Mouse (Mus musculus) hindbrain, embryonic 16.5 days (tissue): ENCODE measurements around the gene Me3. TPM values are rescaled to one million over a fixed set of nuclear protein-coding genes. Genes with fewer than 3 reads are reported as not detected.
A peak's percentile ranks its signal among the peaks of the same experiment; 100 is the strongest.

Experiments
- ATAC-seq: fragments of 200-750 bp; cut with Nextera tagmentation; 2 replicates; pipeline ENCODE4 v1.8.0; 2017; ENCODE audit warnings: moderate TSS enrichment, moderate library complexity
- H3K27ac ChIP-seq: fragments of 300-500 bp; sonication (generic); 2 replicates; pipeline ENCODE4 v1.5.1; 2014; ENCODE audit warnings: low read depth, mild to moderate bottlenecking, control low read depth, low read length, moderate library complexity
- H3K27me3 ChIP-seq: fragments of 300-500 bp; sonication (generic); replicated peaks from 2 replicates; pipeline ENCODE4 v1.6.1; 2014; ENCODE audit warnings: low read length; ENCODE audit not compliant: control insufficient read depth, insufficient read depth
- H3K36me3 ChIP-seq: fragments of 300-500 bp; sonication (generic); 2 replicates; pipeline ENCODE4 v1.6.1; 2014; ENCODE audit warnings: mild to moderate bottlenecking, low read length, moderate library complexity, mixed read lengths; ENCODE audit not compliant: control insufficient read depth, insufficient read depth
- H3K4me1 ChIP-seq: fragments of 300-500 bp; sonication (generic); 2 replicates; pipeline ENCODE4 v1.6.1; 2014; ENCODE audit warnings: low read depth, low read length; ENCODE audit not compliant: control insufficient read depth, insufficient read depth
- H3K4me2 ChIP-seq: fragments of 300-500 bp; sonication (generic); 2 replicates; pipeline ENCODE4 v1.6.1; 2014; ENCODE audit warnings: mild to moderate bottlenecking, low read length, control low read depth, moderate library complexity
- H3K4me3 ChIP-seq: fragments of 300-500 bp; sonication (generic); 2 replicates; pipeline ENCODE4 v1.5.1; 2014; ENCODE audit warnings: mild to moderate bottlenecking, low read length, control low read depth, moderate library complexity
- H3K9ac ChIP-seq: fragments of 300-500 bp; sonication (generic); 2 replicates; pipeline ENCODE4 v1.6.1; 2014; ENCODE audit warnings: low read depth, mild to moderate bottlenecking, control low read depth, low read length, moderate library complexity
- H3K9me3 ChIP-seq: fragments of 300-500 bp; sonication (generic); 2 replicates; pipeline ENCODE4 v1.6.1; 2014; ENCODE audit warnings: mild to moderate bottlenecking, low read length, moderate library complexity; ENCODE audit not compliant: control insufficient read depth
- WGBS: fragments of 180-500 bp; shearing (Covaris S2); extraction: QIAGEN DNeasy Blood & Tissue Kit; methylation state at CpG from one replicate; pipeline ENCODE4 v1.1.7; 2014; 5-methylcytosine and 5-hydroxymethylcytosine counted together
- polyA plus RNA-seq: library from polyadenylated mRNA; unstranded; fragments of >200 nt; fragmentation: Nextera tagmentation; extraction: Ambion mirVana; gene quantifications from 2 replicates; pipeline ENCODE4 v1.2.1, GENCODE M21; 2015

The Me3 gene
- 19.5 and 23.1 TPM in 2 replicates for polyA plus RNA-seq

GRCm38 (mm10) chr7:89632342-89633251, at the start of gene Me3:
Gene Me3 (plus strand): TSS chr7:89632392.
- ATAC-seq: peak; percentile 90
- Histone ChIP-seq H3K4me2 (peak within 1 kb of the TSS; percentile 92), H3K4me1 (peaks cover 4% of the 10 kb centered on the region; the same call in 1 of the 2 replicates), H3K27ac (peak within 1 kb of the TSS; percentile 73), H3K36me3 (no peaks in the 10 kb centered on the region), H3K4me3 (peak within 1 kb of the TSS; percentile 73), H3K9me3 (no peaks in the 10 kb centered on the region), H3K27me3 (no peaks in the 10 kb centered on the region), H3K9ac (peak within 1 kb of the TSS; percentile 83)
- 5% methylated on average over 43 of the region's 49 CpGs for WGBS

- ATAC-seq: no peak
- no peak overlapping the region for H3K27ac ChIP-seq
- no peak overlapping the region for H3K4me3 ChIP-seq
- WGBS: 71% methylated on average over 5 of the region's 5 CpGs
- H3K9ac ChIP-seq: no peak overlapping the region
- no peak overlapping the region for H3K4me2 ChIP-seq
- no peaks in the 10 kb centered on the region for H3K36me3 ChIP-seq
- H3K9me3 ChIP-seq: no peaks in the 10 kb centered on the region
- no peaks in the 10 kb centered on the region for H3K27me3 ChIP-seq
- H3K4me1 ChIP-seq: no peaks in the 10 kb centered on the region
Observed at GRCm38 (mm10) chr7:89590039-89590438, 42.2 kb upstream of the Me3 start.

GRCm38 (mm10) chr7:89590542-89591251, 41.5 kb upstream of the Me3 start:
- ATAC-seq: no peak
- no peaks in the 10 kb centered on the region for H3K27me3 ChIP-seq
- H3K9me3 ChIP-seq: no peaks in the 10 kb centered on the region
- H3K36me3 ChIP-seq: no peaks in the 10 kb centered on the region
- no peak overlapping the region for H3K4me3 ChIP-seq
- no peak overlapping the region for H3K27ac ChIP-seq
- WGBS: 78% methylated on average over 3 of the region's 3 CpGs
- H3K9ac ChIP-seq: no peak overlapping the region
- H3K4me2 ChIP-seq: no peak overlapping the region
- H3K4me1 ChIP-seq: no peaks in the 10 kb centered on the region

- no peak overlapping the region for H3K27ac ChIP-seq
- ATAC-seq: no peak
- no peak overlapping the region for H3K9ac ChIP-seq
- H3K27me3 ChIP-seq: no peaks in the 10 kb centered on the region
- H3K4me1 ChIP-seq: no peaks in the 10 kb centered on the region
- no peaks in the 10 kb centered on the region for H3K36me3 ChIP-seq
- whole genome bisulfite sequencing: 91% methylated on average over 2 of the region's 2 CpGs
- H3K9me3 ChIP-seq: no peaks in the 10 kb centered on the region
- no peak overlapping the region for H3K4me2 ChIP-seq
- no peak overlapping the region for H3K4me3 ChIP-seq
Observed at GRCm38 (mm10) chr7:89595813-89596212, 36.4 kb upstream of the Me3 start.

- ATAC-seq: no peak
- H3K9ac ChIP-seq: no peak overlapping the region
- no peak overlapping the region for H3K4me2 ChIP-seq
- no peaks in the 10 kb centered on the region for H3K4me1 ChIP-seq
- H3K36me3 ChIP-seq: no peaks in the 10 kb centered on the region
- WGBS: 78% methylated on average over 8 of the region's 8 CpGs
- H3K27ac ChIP-seq: no peak overlapping the region
- no peaks in the 10 kb centered on the region for H3K9me3 ChIP-seq
- H3K27me3 ChIP-seq: no peaks in the 10 kb centered on the region
- H3K4me3 ChIP-seq: no peak overlapping the region
Observed at GRCm38 (mm10) chr7:89605589-89606536, 26.3 kb upstream of the Me3 start.

- no peaks in the 10 kb centered on the region for H3K36me3 ChIP-seq
- WGBS: 95% methylated on average over 5 of the region's 6 CpGs
- H3K4me2 ChIP-seq: no peak overlapping the region
- no peak overlapping the region for H3K27ac ChIP-seq
- no peak overlapping the region for H3K4me3 ChIP-seq
- no peak for ATAC-seq
- no peak overlapping the region for H3K9ac ChIP-seq
- no peaks in the 10 kb centered on the region for H3K9me3 ChIP-seq
- no peaks in the 10 kb centered on the region for H3K27me3 ChIP-seq
- H3K4me1 ChIP-seq: no peaks in the 10 kb centered on the region
Observed at GRCm38 (mm10) chr7:89607329-89607728, 24.9 kb upstream of the Me3 start.

GRCm38 (mm10) chr7:89611236-89611635, 21.0 kb upstream of the Me3 start:
- H3K27ac ChIP-seq: no peak overlapping the region
- no peaks in the 10 kb centered on the region for H3K36me3 ChIP-seq
- no peak for ATAC-seq
- no peaks in the 10 kb centered on the region for H3K9me3 ChIP-seq
- no peak overlapping the region for H3K4me2 ChIP-seq
- H3K4me3 ChIP-seq: no peak overlapping the region
- H3K4me1 ChIP-seq: no peaks in the 10 kb centered on the region
- no peaks in the 10 kb centered on the region for H3K27me3 ChIP-seq
- no peak overlapping the region for H3K9ac ChIP-seq
- 77% methylated on average over 7 of the region's 7 CpGs for WGBS

- Histone ChIP-seq H3K36me3 (no peaks in the 10 kb centered on the region), H3K4me1 (no peaks in the 10 kb centered on the region), H3K27ac (no peak overlapping the region), H3K4me3 (no peak overlapping the region), H3K9me3 (no peaks in the 10 kb centered on the region), H3K27me3 (no peaks in the 10 kb centered on the region), H3K9ac (no peak overlapping the region), H3K4me2 (no peak overlapping the region)
- WGBS: 88% methylated on average over 6 of the region's 6 CpGs
- ATAC-seq: no peak
Observed at GRCm38 (mm10) chr7:89616235-89616634, 16.0 kb upstream of the Me3 start.
